Mouse (Mus musculus) spleen, postnatal 14 days (tissue): ENCODE data around the gene Pml.
"Not testable (repeated sequence)": the region's sequence is repeated elsewhere in the genome, so short reads cannot be mapped to it uniquely, and the experiment has no call there.

ENCODE experiments used
- DNase-seq, 2 experiments: peaks; one replicate each; pipeline ENCODE4 v3.0.0; 2021 to 2022; ENCODE audit warnings: low spot score in 2 of 2

Pml gene

DNA sequence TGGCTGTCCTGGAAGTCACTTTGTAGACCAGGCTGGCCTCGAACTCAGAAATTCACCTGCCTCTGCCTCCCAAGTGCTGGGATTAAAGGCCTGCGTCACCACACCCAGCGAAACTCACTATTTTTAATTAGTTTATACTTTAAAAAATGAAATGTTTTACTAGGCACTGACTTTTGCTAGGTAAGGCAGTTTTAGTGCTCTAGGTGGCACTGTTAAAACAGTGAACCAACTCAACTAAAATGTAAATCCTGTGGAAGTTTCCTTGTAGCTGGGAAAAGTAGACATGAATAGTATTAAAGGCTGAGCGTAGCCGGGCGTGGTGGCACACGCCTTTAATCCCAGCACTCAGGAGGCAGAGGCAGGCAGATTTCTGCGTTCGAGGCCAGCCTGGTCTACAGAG, 22.0 kb upstream of the Pml start:
- DNase-seq = not testable (repeated sequence)

DNA sequence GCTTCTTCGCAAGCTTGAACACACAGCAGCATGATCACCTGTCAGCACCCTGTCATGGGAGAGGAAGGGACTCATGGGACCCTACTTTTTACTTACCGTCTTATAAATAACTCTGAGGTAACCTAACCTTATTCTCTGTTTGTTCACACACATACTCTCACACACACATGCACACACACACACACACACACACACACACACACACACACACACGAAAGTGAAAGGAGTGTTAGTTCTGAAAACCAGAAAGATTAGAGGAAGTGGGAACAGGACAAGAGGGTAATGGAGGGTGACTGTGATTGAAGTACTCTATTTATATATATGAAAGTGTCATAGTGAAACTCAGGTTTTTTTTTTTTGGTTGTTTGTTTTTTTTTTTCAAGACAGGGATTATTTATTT, 21.5 kb upstream of the Pml start:
- no peak for DNase-seq

DNA sequence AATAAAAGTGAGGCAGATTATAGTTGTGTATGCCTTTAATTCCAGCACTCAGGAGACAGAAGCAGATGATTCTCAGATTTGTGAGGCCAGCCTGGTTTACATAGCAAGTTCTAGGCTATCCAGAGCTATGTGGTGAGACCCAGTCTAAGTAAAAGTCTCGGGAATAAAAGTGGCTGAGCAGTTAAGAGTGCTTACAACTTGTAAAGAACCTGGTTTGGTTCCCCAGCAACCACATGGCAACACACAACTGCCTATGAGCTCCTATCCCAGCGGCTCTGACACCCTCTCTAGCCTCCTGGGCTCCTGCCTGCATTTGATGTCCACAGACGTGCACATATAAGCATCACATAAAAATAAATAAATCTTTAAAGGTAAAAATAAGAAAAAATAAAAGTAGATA, 20.5 kb upstream of the Pml start:
- DNase-seq = no peak

DNA sequence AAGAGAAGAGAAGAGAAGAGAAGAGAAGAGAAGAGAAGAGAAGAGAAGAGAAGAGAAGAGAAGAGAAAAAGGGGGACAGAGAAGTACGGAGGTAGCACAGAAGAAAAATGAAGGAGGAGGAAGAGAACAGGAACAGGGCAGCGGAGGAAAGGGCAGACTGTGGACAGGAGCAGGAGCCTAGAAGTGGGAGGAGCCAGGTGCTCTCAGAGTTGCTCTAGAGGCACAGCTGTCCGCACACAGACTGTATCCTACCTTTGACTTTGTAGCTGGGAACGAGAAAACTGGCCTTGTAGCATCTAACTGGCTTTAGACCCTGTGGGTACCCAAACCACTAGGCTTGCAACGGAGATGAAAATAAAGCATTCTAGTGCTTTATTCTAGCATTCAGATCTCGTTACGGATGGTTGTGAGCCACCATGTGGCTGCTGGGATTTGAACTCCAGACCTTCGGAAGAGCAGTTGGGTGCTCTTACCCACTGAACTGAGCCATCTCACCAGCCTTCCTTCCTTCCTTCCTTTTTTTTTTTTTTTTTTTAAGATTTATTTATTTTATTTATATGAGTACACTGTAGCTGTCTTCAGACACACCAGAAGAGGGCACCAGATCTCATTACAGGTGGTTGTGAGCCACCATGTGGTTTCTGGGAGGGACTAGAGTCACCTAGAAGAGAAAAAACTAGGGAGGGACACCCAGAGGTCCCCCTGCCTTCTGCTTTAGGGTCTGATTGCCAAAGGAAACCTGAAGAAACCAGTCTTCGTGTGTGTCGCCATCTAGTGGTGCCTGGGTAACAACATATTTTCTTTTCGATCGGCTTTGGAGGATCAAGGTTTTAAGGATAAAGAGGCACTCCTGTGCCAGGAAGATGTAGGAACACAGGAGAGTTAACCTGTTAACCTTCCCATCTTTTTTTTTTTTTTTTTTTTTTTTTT, 19.1 kb upstream of the Pml start:
- peak; percentile 47 to 69 for DNase-seq

DNA sequence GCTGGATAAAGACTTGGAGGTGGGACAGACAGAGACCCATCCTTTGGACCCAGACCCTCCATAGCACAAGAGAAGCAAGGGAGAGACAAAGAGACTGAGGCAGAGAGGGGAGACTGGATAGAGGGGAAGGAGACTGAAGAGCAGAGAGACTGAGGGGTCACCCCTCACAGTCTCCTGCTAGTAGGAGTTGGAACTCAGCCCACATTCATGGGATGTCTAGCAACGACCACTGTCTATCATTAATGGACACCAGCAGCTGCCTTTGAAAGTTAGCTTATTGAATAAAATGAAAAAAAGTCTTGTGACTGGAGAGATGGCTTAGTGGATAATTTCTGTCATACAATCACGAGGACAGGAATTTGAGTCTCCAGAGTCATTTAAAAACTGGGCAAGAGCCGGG, 17.5 kb upstream of the Pml start:
- no peak for DNase-seq

- DNase-seq = no peak
Observed at GRCm38 (mm10) chr9:58266571-58267011, 17.0 kb upstream of the Pml start.

- DNase-seq = no peak
Observed at GRCm38 (mm10) chr9:58265368-58265767, 15.8 kb upstream of the Pml start.

- no peak for DNase-seq
Observed at GRCm38 (mm10) chr9:58262507-58262906, 12.9 kb upstream of the Pml start.

DNA sequence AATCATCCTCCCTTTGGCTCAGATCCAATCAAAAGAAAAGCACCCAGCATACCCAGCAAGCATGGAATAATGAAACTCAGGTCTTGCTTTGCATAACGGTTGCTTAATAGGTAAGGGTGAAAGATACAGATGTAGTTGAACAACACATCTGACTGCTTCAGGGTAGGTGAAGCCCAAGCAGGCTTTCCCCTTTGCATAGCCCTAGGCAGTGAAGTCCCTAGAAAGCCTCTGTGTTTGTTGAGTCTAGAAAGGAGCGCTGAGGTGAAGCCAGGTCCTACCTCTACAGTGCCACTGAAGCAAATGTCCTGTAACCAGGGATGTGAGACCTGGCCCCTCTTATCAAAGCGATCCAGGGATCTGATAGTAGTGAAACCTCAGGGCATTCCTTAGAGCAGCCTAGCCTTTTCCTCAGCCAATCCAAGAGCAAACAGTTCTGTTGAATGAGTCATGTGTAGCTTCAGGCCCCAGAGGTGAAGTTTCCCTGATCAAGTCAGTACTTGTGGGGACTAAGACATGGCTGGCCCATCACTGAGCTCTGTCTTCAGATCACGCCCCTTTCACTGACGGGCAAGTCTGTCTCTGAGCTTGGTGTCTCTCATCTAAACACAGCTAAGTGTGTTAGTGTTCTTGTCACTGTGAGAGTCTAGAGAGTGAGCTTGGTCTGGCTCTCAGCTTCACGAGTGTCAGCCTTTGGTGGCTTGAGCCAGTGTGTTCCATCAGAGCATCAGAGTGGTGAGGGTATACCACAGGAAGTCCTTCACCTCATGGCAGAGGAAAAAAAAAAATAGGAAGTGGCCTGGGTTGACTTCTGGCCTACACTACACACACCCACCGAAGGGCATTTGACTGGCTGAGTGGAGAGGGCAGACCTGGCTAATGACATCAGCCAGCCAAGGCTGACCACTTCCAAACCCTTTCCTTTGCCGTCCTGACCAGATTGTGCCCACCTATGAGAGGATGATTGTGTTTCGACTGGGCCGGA, 6.4 kb upstream of the Pml start:
- DNase-seq = no peak

GRCm38 (mm10) chr9:58255105-58255504, 5.5 kb upstream of the Pml start:
- no peak for DNase-seq

DNA sequence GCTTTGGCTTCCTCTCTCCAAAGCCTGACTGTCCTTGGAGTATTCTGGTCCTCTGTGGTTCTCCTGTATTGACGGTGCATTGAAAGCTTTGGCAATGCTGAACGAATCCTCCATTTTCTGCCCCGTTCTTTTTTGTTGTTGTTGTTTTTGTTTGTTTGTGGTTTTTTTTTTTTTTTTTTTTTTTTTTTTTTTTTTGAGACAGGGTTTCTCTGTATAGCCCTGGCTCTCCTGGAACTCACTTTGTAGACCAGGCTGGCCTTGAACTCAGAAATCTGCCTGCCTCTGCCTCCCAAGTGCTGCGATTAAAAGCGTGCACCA, 4.2 kb upstream of the Pml start:
- not testable (repeated sequence) for DNase-seq

DNA sequence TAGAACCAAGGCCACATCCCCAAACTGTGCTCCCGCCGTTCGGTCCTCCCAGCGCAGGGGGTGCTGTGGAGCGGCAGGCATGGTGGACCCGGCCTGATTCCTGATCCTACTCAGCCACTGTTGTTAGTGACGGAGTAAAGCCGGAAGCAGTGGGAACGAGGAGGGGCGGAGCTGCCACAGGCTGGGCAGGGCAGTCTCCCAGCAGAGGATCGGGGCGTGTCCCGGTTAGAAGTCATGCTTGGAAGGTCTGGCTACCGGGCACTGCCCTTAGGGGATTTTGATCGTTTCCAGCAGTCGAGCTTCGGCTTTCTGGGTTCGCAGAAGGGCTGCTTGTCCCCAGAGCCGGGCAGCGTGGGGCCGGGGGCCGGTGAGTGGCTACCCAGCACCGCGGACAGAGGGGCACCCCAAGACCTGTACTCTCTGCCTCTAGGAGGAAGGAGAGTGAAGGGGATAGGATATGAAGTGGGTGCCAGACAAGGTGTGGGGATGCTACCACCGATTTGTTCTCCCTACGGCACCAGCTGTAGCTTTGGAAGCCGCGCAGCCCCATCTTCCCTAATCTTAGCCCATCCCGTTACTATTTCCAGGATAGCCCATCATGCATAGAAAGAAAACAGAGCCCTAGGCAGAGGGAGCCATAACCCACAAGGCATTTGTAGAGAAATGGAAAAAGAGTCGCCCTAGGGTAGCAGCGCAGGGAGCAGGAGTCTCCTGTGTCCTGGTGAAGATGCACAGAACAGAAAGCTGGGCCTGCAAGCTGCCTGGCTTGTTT, 3.6 kb upstream of the Pml start, which contains the start of gene Stoml1:
Gene Stoml1, plus strand, starts transcription at position 132 of the 772 bp plus-strand sequence.
- peak; percentile 87 to 93 for DNase-seq

- DNase-seq = not testable (repeated sequence)
Observed at GRCm38 (mm10) chr9:58250730-58251129, 1.1 kb upstream of the Pml start.

- DNase-seq = no peak
Observed at GRCm38 (mm10) chr9:58250322-58250721, 736 bp upstream of the Pml start.

- DNase-seq = no peak
Observed at GRCm38 (mm10) chr9:58248746-58249413, 706 bp downstream of the Pml start.

GRCm38 (mm10) chr9:58247064-58247759, 2.4 kb downstream of the Pml start:
- peak; percentile 80 to 85 for DNase-seq

GRCm38 (mm10) chr9:58246083-58246591, 3.4 kb downstream of the Pml start:
- no peak for DNase-seq

DNA sequence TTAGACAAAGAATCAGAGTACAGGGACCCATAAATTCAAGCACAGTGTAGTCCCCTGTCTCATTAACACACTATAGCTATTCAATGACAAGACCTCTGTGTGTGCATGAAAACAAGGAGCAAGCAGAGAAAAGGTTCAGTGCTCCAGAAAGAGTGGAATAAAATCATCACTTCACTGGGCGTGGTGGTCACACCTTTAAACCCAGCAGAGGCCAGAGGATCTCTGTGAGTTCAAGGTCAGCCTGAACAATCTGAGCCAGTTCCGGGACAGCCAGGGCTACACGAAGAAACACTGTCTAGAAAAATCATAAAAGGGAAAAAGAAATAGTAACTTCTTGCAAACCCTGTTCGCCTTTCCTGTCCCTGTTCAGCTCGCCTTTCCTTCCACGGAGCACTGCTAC, 5.9 kb downstream of the Pml start:
- no peak for DNase-seq

DNA sequence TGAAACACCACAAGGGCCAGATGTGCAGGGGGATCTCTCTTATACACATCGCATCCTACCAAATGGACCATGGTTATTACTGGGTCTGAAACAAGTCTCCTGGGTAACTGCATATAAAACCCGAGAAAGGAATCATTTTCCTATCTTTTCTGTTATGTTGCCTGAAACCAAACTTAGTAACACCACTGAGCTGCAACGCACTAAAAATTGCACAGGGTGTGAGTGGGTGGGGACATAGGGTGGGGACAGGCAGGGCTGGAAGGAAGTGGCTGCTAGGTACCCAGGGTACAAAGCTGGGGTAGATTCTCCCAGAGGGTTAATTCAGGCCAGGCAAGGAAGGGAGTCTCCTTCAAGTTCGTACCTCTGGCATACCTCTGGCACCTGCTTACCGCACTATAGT, 6.9 kb downstream of the Pml start:
- no peak for DNase-seq

DNA sequence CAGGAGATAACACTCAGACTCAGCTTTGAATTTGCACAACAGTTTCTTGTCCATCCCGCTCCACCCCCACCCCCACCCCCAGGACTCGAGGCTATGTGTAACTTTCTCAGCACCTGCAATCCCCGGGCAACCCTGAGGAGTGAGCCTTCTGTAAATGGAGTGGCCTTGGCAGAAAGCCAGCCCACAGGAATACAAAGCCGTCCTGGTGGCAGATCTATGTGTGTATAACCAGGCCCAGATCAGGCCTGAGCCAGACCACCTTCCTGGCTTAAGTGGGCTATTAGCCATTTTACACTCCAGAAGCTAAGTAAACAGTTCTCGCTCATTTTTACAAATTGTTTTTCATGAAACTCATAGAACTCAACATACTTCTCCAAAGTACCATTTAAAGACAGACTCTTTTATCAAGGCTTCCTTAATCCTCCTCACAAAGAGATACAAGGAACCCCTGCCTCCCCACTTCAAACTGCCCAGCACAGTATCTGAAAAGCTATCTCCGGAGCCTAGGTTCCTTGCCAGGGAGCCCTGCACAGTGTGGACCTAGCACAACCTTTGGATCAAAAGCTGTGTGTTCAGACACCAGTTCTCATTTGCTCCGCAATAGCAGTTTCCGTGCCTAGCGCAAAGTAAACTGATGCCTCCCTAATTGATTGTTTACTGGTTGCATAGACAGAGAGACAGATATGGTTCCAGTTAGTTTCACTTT, 7.7 kb downstream of the Pml start:
- no peak for DNase-seq
